Mouse (Mus musculus) spleen, postnatal 36 days (tissue): ENCODE measurements around the gene Vamp2.
A peak's percentile ranks its signal among the peaks of the same experiment; 100 is the strongest.

ENCODE experiments used
- DNase-seq, 2 experiments: peaks; one replicate each; pipeline ENCODE4 v3.0.0; 2022; ENCODE audit warnings: low spot score in 2 of 2, mixed read lengths in 1 of 2

Gene Vamp2

DNA sequence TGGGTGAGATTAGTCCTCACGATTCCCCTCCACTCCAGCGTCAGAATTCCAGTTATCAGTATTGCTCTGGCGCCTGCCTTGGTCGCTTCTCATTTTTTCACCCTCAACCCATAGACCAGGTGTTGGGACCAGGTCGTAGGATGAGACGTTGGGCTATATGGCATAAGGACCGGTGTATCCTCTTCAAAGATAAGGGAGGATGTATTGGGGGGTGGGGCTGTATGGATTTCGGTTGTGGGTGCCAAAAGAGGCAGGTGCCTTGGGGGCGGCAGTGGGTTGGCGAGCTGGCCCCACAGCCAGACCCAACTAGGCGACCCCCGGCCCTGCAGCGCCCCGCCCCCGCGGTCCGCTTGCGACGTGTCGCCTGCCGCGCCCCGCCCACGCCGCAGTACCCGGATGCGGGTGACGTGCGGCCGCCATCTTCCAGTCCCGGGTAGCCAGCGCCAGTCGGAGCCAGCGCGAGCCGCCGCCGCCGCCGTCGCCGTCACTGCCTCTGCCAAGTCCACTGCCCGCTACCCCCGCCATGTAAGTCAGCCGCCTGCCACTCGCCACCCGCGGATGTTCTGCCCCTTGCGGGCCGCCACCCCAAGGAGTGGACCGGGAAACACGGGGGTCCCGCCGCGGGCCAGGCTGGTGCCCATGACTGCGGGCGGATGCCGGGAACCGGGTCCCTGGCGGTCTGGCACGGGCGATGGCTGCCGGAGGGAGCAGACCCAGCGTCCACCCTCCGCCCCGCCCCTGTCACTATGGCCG is at the start of gene Vamp2:
Vamp2 (plus strand) TSS at position 388 of the 753 bp plus-strand sequence.
- DNase-seq, result peak; percentile 84 to 86

DNA sequence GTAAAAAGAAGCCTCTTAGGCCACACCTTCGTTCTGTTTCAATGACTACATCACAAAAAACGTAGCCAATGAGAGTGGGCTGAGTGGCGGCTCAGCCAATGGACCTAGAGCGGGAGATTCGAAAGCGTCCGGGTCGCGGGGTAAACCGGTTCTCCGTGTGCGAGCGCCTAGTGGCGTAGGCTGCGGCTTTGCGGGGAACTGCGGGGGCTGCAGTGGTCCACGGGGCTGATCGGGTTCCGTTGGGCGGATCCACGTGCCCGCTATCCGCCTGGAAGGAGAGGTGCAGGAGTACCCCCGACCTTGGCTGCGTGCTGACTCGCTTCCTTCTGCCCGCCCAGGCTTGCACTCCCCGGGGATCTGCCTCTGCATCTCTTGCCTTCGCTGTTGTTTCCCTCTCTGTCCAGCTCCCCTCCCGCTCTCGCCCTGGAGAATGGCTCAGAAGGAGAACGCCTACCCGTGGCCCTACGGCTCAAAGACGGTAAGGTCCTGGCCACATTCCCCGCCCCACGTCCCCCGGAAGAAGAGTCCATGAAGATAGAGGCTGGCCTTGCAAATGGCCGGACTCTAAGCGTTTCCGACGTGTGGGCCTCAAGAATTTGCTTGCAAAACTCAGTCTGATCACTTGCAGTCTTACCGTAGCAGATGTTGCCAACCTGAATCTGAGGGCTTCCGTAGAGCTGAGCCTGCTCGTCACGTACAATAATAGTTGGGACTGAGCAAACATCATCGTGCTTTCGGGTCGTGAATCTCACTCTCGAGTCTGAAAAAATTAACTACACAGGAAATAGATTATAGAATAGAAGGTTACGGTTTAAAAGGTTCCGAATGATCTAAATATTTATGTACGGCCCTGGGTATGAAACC is 42.5 kb upstream of the Vamp2 start, which contains the start of gene Aurkb:
Aurkb (plus strand) TSS at position 117 of the 864 bp plus-strand sequence.
- DNase-seq, result peak; percentile 81 to 87

DNA sequence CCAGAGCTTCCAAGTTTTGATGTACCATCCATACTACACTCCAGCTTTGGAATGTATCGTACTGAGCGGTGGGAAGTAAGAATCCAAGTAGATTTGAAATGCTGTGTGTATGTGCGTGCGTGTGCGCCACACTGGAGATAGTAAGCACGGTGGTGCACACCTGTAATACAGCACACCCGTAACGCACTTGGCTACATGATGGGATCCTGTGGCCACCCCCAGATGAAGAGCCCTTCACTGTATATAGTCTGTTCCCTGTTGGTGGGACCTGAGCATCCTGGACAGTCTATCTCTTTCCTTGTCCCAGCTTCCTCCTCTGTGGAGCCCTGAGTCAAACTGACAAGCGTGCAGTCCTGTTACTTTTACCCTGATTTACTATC is 41.9 kb upstream of the Vamp2 start:
- DNase-seq, result no peak

DNA sequence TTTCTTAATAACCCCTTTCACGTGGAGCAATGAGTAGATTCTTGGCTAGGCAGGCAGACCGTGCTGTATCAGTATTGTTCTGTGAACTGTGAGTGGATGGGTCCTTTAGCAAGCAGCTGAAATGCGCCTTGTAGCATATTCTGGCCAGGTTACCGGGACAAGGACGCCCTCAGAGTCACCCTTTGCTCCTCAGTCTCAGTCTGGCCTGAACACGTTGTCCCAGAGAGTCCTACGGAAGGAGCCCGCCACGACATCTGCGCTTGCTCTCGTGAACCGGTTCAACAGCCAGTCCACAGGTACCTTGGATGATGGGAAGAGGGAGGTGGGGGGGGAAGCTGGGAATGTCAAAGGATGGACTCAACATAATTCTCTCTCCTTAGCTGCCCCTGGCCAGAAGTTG is 40.7 kb upstream of the Vamp2 start:
- DNase-seq, result no peak

DNA sequence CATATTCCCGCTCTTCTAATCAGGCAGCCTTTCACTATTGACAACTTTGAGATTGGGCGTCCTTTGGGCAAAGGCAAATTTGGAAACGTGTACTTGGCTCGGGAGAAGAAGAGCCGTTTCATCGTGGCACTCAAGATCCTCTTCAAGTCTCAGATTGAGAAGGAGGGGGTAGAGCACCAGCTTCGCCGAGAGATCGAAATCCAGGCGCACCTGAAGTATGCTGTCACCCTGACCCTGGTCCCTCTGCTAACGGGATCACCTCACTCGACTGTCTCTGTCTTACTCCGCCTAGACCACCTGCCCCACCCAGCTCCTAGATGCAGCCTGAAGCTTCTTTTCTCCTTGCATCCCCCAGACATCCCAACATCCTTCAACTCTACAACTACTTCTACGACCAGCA is 40.1 kb upstream of the Vamp2 start:
- DNase-seq, result no peak

DNA sequence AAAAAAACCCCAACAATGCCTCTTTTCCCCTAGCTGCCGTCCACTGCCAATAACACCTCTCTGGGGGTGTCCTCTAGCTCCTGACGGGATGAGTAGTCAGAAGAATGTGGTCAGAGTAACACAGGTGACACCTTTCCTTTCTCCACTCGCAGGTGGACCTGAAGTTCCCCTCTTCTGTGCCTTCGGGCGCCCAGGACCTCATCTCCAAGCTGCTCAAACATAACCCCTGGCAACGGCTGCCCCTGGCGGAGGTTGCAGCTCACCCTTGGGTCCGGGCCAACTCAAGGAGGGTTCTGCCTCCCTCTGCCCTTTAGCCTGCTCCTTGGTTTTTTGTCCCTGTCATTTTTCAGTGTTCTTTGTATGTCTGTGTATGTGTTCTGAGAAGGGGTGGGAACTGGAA is 37.5 kb upstream of the Vamp2 start:
- no peak for DNase-seq

DNA sequence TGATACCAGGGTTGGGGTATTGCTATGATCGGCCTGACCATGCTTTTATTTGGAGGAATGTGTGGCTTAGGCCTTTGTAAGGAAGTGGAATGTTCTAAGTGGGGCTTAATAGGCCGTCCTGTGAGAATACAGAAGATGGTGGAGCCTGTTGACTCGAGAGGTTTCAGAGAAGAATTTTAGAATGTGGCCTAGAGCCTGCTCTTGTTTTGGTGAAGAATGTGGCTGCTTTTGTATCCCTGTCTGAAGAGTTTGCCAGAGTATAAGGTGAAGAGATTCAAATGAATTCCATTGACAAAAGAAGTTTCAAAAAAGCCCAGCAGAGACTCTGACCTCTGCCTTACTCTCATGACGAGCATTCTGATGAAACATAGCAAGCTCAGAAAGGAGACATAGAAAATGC is 36.5 kb upstream of the Vamp2 start:
- no peak for DNase-seq

DNA sequence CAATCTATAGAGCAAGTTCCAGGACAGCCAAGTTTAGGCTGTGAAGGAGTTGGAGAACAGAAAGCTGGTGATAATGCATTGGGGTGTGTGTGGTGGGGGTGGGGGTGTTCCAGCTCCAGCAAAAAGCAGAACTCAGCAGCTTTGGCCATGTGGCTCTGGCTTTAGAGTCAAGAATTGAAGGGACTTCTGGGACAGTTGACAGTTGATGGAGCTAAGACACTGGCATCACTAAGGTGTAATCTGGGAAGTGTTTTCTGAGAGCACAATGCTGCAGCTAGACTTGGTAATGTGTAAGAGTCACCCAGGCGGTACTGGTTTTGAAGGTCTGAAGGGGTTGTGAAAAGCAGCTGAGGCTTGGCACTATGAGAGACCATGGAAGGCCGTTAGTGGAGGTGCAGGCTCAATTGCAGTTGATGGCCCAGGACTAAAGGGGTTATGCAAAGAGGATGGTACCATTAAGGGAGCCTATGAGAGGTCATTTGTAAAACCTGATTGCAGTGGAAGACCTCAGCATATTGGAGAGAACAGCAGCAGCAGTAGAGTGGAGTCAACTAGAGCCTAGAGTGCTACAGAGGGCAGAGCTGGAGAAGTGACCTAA is 35.4 kb upstream of the Vamp2 start:
- DNase-seq, result no peak

DNA sequence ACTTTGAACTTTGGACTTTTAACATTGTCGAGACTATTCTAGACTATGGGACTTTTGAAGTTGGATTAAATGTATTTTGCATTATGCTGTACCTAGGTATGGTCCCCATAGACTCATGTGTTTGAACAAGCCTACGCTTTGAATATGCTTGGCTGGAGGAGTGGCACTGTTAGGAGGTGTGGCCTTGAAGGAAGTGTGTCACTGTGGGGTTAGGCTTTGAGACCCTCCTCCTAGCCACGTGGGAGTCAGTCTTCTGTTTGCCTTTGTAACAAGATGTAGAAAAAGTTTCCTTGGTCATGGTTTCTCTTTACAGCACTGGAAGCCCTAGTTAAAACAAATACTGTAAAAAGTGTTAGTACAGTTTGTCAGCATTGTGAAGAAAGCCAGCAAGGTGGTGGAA is 34.4 kb upstream of the Vamp2 start:
- no peak for DNase-seq

DNA sequence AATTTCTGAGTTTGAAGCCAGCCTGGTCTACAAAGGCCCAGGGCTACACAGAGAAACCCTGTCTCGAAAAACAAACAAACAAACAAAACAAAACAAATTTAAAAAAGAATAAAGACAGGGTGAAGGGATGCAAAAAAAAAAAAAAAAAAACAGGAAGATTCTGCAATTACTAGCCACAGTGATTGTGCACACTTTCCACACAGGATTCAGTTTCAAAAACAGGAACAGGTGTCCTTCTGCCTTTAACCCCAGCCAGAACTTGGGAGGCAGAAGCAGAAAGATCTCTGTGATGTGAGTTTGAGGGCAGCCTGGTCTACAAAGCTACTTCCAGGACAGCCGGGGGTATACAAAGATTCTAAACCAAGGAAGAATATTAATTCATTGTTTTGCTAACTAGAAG is 30.0 kb upstream of the Vamp2 start:
- DNase-seq, result no peak

DNA sequence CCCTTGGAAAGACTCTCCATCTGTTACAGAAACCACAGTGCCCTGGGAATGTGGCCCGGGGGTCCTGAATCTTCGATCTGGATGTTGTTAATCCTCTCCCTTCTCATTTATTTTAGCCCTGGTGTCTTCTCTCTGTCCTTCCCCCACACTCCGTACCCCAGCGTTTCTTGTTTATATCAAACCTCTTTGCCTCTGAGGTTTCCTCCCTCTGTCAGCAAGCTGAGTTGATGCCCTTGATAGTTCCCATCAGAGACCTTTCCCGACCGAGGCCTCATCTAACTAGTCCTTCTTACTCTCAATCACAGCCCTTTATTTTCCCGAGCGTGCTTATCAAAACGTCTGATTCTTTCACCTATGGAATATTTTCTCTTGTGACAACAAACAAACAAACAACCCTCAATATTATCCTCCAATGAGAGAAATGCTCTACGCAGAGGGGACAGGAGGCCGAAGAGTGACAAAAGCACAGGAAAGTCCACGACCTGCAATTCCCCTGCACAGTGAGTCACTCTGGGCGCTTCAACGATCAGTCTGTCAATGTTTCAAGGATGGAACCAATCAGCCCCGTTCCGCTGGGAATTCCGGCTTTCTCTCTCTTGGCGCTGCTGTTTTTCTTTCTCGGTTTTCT is 29.4 kb upstream of the Vamp2 start:
- DNase-seq, result no peak

DNA sequence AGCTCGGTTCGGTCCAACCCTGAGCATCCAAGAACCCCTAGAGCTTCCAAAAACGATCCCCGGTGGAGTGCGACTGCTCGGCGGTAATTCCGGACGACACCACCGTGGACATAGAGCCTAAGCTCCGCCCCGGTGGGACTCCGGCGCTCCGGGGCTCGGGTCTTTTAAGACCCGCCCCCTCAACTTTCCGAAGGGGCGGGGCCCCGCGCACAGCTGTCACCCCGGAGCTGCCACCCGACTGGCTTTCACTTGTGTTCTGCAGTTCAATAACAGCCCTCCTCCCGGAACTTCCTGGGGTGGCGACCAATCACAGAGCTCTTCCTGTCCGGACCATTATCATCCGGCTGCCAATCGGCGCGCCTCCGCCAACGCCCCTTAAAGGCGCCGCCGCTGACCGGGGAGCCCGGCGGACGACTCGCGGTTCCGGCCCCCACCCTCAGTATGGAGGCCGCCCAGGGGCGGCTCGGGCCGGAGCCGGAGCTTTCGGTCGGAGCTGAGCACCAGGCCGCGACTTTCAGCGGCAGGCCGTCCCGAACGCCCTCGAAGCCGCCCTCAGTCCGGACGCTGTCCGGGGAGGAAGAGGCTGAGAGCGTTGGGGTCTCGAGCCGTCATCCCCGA is 28.8 kb upstream of the Vamp2 start, which contains the start of gene Borcs6:
Borcs6 (plus strand) TSS at position 361 of the 618 bp plus-strand sequence.
- peak; percentile 98 for DNase-seq

DNA sequence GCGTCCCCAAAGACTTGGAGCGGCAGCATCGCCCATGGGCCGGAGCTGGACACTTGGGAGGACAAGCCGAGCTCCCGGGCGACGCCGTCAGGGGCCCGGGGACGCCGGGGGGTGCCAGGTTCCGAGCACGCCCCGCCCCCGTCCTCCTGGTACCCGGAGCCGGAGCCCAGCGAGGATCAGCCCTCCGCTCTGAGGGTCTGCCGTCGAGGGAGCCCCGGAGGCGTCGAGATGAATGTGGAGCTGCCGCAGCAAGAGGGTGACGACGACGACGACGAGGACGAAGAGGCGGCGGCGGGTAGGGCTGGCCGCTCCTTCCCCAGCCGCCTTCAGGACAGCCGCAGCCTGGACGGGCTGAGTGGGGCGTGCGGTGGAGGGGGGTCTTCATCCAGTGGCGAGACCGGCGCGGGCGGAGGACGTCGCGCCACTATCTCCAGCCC is 28.3 kb upstream of the Vamp2 start:
- peak in 1 of 2 experiments; percentile 45 for DNase-seq

DNA sequence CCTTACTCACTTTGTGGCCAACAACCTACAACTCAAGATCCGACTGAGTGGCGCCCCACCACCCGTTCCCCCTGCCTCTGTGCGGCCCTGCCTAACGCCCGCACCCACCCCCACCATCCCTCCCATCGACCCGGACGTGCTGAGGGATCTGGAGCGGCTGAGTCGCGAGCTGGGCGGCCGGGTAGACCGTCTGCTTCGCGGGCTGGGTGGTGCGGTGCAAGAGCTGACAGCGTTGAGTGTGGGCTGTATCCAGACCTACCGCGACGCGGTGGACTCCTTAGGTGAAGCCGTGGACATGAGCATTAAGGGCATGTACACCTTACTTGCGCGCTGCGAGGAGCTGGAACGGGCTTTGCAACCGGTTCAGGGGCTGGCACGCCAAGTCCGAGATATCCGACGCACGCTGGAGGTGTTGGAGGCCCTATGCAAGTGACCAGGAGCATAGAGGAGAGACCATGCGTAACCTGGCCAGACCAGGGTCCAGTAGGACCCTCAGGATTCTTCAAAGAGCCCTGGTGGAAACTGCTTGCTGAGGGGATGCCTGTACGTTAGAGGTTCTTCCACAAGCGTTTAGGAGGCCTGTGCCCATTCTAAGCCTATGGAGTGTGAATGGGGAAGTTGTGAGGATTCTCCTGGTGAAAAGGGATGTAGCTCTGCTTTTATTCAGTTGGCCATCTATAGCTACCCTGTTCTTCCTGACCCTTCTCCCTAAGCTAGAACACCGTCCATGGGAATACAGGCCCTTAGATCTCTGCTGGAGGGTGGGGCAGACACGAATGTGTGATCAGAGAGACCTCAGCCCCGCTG is 27.6 kb upstream of the Vamp2 start:
- DNase-seq, result no peak

DNA sequence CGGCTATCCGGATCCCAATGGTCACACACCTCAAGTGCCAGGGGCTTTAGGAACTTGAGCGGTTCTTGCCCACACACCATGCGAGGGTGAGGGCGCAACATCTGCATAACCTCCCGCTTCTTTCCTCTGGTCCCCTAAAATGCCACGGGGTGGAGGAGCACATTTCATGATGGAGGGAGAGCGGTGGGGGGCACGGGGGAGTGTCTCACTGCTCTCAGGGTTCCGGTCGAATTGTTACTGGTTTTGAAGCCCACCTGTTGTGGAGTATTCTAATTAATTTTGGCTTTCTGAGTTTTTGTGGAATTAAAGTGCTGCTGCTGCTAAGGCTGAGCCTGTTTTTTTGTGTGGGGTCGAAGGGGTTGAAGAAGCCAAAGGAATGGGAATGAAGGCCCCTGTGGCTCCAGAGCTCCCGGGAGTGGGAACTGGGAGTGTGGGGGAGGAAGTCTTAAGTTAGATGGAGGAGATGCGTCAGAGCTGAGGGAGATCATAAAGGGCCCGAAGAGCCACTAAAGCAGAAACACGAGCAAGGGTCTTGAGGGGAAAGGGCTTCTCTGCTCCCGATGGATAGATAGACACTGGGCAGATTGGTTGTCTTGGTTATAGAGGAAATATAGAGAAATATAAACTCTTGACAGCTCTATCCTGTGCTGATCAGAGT is 26.9 kb upstream of the Vamp2 start:
- no peak for DNase-seq

DNA sequence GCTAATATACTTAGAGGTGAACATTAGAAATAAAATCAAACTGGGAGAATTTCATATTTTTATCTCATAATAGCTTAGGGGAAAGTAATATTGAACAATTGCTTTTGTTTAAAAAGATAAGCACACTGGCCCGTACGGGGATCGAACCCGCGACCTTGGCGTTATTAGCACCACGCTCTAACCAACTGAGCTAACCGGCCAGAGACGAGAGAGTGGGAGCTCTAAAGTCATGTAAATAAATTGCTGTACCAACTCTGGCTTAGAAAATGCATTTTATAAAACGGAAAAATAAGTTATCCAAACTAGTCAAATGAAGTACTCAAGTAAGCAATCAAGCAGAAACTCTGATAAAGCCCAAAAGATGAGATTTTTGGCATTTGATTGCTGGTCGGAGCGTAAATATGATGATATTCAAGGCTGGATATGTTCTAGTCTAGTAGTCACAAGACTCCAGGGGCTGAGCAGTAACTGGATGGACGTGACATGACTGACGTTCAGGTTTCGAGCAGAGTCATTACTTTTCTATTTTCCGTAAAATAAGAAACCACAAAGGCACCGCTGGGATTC is 26.0 kb upstream of the Vamp2 start:
- peak; percentile 70 to 81 for DNase-seq

DNA sequence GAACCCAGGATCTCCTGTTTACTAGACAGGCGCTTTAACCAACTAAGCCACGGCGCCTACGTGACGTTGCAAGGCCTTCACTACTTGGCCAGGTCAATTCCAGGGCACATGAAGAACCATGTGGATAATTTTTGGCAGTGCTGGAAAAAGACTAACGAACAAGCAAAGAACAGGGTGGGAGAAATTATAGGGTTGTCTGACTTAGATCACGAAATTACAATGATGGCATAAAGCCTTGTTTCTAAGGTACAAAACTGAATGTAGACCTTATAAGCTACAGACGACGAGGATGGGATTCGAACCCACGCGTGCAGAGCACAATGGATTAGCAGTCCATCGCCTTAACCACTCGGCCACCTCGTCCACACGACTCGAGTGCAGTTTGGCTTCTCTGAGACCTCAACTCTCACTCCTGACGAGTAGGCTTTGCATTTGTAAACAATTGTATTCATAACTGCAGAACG is 25.5 kb upstream of the Vamp2 start:
- peak; percentile 92 to 95 for DNase-seq

DNA sequence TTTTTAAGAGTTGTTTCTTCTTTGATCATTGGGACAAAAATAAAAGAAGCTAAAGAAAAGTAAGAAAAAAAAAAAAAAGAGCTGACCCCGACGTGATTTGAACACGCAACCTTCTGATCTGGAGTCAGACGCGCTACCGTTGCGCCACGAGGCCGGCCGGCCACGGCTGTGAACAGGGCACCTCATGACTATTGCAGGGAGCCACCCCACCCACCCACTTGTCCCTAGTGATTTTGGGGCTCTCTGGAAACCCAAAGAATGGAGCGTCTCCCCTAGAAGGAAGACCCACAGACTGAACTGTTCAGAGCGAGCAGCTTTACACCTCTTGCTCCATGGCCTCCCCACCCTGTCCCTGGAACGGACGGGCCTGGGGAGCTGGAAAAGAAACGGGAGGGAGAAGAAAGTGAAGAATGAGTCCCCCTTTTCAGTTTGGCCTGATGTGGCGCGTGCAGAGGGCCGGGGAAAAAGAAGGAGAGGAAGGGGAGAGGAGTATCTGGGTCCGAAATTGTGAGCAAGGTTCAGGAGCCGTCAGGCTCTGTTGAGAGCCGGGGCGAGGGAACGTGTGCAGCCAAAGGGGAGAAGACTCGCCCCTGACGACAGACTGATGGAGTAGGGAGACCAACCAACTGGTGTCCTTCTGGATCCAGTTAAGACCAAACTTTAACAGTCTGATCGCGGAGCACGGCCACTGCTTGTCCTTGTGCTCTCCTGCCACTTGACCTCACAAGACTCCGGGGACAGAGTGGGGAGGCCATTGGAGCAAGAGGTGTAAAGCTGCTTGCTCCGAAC is 24.7 kb upstream of the Vamp2 start:
- peak; percentile 67 to 68 for DNase-seq
